Mouse (Mus musculus): ENCODE measurements around the gene Coasy. TPM values are rescaled to one million over a fixed set of nuclear protein-coding genes. Genes with fewer than 3 reads are reported as not detected.
A peak's percentile ranks its signal among the peaks of the same experiment; 100 is the strongest.

Coasy gene
- polyA plus RNA-seq, 1 experiment from 2014 or later = 40.3 TPM

GRCm38 (mm10) chr11:101081659-101082058 lies 706 bp upstream of the Coasy start:
- 8% methylated on average over 10 of the region's 10 CpGs for WGBS
- ATAC-seq (ENCODE audit: insufficient number of reproducible peaks, low FRiP score, low TSS enrichment, low read depth) = no peak

DNA sequence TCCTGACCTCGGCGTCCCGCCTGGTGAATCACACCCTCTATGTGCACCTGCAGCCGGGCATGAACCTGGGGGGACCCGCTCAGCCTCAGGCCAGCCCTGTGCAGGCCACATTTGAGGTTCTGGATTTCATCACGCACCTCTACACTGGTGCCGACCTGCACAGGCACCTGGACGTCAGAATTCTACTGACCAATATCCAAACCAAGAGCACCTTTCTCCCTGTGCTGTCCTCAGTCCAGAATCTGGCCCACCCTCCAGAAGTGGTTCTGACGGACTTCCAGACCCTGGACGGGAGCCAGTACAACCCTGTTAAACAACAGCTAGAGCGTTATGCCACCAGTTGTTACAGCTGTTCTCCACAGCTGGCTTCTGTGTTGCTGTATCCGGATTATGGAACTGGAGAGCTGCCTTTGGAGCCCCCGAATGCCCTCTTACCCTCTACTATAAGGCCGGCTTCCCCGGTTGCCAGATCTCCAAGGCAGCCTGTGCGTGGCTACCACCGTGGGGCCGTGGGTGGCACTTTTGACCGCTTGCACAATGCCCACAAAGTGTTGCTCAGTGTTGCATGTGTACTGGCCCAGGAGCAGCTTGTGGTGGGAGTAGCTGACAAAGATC lies 825 bp downstream of the Coasy start:
- ATAC-seq (ENCODE audit: insufficient number of reproducible peaks, low FRiP score, low TSS enrichment, low read depth) = no peak
- WGBS = 27% methylated on average over 19 of the region's 19 CpGs

More at GRCm38 (mm10) chr11:101081659-101082058, 706 bp upstream of the Coasy start:
- peak overlapping the region; percentile 92 for H3K27ac ChIP-seq
- H3K36me3 ChIP-seq = peaks cover 13% of the 10 kb centered on the region; the same call in 1 of the 2 replicates
- H3K4me1 ChIP-seq = peaks cover 42% of the 10 kb centered on the region
- peak overlapping the region; percentile 73 for H3K4me3 ChIP-seq
- H3K9me3 ChIP-seq = no peaks in the 10 kb centered on the region
- H3K27me3 ChIP-seq = peaks cover 48% of the 10 kb centered on the region
- 0 out of 2 replicates have a peak overlapping the region, but pooled peaks have one; percentile 31 for H3K9ac ChIP-seq
- H3K4me2 ChIP-seq = peak overlapping the region; percentile 94

DNA sequence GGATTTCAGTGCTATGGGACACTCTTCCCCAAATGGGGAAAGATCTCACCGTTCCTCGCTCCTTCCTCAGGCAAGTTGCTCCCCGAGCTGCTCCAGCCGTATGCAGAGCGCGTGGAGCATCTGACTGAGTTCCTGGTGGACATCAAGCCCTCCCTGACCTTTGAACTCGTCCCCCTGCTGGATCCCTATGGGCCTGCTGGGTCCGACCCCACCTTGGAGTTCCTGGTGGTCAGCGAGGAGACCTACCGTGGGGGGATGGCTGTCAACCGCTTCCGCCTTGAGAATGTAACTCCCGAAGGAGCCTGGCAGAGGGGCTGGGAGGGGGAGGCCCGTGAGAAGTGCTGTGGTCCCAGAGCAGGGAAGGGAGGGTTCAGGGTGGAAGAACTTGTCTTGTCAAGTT lies 1.9 kb downstream of the Coasy start:
- WGBS = 81% methylated on average over 14 of the region's 14 CpGs
- 0 out of 2 replicates have a peak overlapping the region, but pooled peaks have one; percentile 18 for H3K9ac ChIP-seq
- ATAC-seq (ENCODE audit: insufficient number of reproducible peaks, low FRiP score, low TSS enrichment, low read depth) = no peak
- H3K27ac ChIP-seq = 0 out of 2 replicates have a peak overlapping the region, but pooled peaks have one; percentile 17
- peaks cover 23% of the 10 kb centered on the region for H3K27me3 ChIP-seq
- peaks cover 19% of the 10 kb centered on the region for H3K36me3 ChIP-seq
- H3K4me1 ChIP-seq = peaks cover 58% of the 10 kb centered on the region
- no peaks in the 10 kb centered on the region for H3K9me3 ChIP-seq
- H3K4me3 ChIP-seq = no peak overlapping the region
- 0 out of 2 replicates have a peak overlapping the region, but pooled peaks have one; percentile 5 for H3K4me2 ChIP-seq

More for the DNA sequence above, 825 bp downstream of the Coasy start:
- peaks cover 33% of the 10 kb centered on the region for H3K27me3 ChIP-seq
- H3K9me3 ChIP-seq = no peaks in the 10 kb centered on the region
- H3K9ac ChIP-seq = peak overlapping the region; percentile 95
- peak overlapping the region; percentile 92 for H3K27ac ChIP-seq
- H3K4me3 ChIP-seq = peak overlapping the region; percentile 73
- H3K4me1 ChIP-seq = peaks cover 53% of the 10 kb centered on the region
- H3K36me3 ChIP-seq = peaks cover 13% of the 10 kb centered on the region; the same call in 1 of the 2 replicates
- peak overlapping the region; percentile 94 for H3K4me2 ChIP-seq

DNA sequence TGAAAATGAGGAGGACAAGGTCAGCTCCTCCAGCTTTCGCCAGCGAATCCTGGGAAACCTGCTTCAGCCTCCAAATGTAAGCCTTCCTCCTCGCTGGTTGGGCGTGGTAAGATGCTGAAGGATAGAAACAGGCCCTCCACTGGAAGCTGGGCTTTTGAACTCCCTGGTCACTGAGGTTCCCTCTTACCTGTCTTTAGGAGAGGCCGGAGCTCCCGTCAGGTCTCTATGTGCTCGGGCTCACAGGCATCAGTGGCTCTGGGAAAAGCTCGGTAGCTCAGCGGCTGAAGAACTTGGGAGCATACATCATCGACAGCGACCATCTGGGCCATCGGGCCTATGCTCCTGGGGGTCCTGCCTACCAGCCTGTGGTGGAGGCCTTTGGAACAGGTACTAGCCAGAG lies 2.4 kb downstream of the Coasy start:
- H3K9me3 ChIP-seq = no peaks in the 10 kb centered on the region
- peaks cover 52% of the 10 kb centered on the region for H3K4me1 ChIP-seq
- peaks cover 25% of the 10 kb centered on the region for H3K36me3 ChIP-seq
- H3K4me2 ChIP-seq = no peak overlapping the region
- no peak for ATAC-seq (ENCODE audit: insufficient number of reproducible peaks, low FRiP score, low TSS enrichment, low read depth)
- 85% methylated on average over 12 of the region's 12 CpGs for WGBS
- no peak overlapping the region for H3K9ac ChIP-seq
- peaks cover 17% of the 10 kb centered on the region for H3K27me3 ChIP-seq
- peak overlapping the region; percentile 13; the same call in 1 of the 2 replicates for H3K27ac ChIP-seq
- H3K4me3 ChIP-seq = no peak overlapping the region

DNA sequence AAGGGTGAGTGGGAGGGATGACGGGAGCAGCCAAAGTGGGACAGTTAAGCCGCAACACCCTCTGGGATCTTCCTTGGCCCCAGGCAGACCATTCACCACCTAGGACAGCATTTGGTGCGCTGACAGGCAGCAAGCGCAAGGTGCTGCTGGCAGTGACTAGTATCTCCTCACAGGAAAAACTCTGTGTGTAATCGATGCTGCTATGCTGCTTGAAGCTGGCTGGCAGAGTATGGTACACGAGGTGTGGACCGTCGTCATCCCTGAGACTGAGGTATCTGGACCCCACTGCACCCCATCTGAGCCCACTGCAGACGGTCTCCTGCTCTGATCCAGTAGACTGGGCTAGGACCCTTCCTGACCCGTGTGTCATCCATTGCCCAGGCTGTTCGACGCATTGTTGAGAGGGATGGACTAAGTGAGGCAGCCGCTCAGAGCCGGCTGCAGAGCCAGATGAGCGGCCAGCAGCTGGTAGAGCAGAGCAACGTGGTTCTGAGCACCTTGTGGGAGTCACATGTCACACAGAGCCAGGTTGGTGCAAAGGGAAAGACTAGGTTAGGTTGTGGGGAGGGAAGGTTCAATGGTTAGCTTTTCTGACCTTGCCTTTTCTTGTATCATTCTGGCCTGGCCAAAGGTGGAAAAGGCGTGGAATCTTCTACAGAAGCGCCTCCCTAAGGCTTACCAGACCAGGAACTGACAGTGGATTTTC lies 3.4 kb downstream of the Coasy start:
- H3K4me1 ChIP-seq = peaks cover 51% of the 10 kb centered on the region
- no peak overlapping the region for H3K4me3 ChIP-seq
- H3K27me3 ChIP-seq = peaks cover 7% of the 10 kb centered on the region
- H3K36me3 ChIP-seq = peaks cover 35% of the 10 kb centered on the region
- H3K9ac ChIP-seq = no peak overlapping the region
- no peaks in the 10 kb centered on the region for H3K9me3 ChIP-seq
- no peak overlapping the region for H3K27ac ChIP-seq
- WGBS = 91% methylated on average over 18 of the region's 18 CpGs
- no peak for ATAC-seq (ENCODE audit: insufficient number of reproducible peaks, low FRiP score, low TSS enrichment, low read depth)
- H3K4me2 ChIP-seq = no peak overlapping the region

DNA sequence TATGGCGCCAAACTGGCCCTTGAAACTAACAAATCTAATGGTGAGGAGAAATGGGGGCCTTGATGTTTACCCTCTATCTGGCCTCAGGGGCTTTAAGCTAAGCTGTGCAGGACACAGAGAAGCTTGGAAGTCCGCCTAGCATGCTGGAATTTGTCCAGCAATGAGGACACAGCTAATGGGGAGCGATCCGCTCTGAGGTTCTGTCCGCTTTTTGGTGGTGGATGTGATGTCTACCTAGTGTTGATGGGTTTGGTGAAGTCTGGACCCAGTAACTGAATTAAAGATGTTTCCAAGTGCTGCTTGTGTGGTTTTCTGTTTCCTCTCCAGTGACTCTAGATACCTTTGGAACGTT lies 3.9 kb downstream of the Coasy start:
- no peak overlapping the region for H3K9ac ChIP-seq
- H3K4me3 ChIP-seq = peak overlapping the region; percentile 69
- no peak for ATAC-seq (ENCODE audit: insufficient number of reproducible peaks, low FRiP score, low TSS enrichment, low read depth)
- H3K27me3 ChIP-seq = peaks cover 2% of the 10 kb centered on the region
- WGBS = 77% methylated on average over 6 of the region's 6 CpGs
- H3K27ac ChIP-seq = peak overlapping the region; percentile 85
- H3K9me3 ChIP-seq = no peaks in the 10 kb centered on the region
- peaks cover 51% of the 10 kb centered on the region for H3K4me1 ChIP-seq
- peaks cover 40% of the 10 kb centered on the region for H3K36me3 ChIP-seq
- H3K4me2 ChIP-seq = peak overlapping the region; percentile 84

DNA sequence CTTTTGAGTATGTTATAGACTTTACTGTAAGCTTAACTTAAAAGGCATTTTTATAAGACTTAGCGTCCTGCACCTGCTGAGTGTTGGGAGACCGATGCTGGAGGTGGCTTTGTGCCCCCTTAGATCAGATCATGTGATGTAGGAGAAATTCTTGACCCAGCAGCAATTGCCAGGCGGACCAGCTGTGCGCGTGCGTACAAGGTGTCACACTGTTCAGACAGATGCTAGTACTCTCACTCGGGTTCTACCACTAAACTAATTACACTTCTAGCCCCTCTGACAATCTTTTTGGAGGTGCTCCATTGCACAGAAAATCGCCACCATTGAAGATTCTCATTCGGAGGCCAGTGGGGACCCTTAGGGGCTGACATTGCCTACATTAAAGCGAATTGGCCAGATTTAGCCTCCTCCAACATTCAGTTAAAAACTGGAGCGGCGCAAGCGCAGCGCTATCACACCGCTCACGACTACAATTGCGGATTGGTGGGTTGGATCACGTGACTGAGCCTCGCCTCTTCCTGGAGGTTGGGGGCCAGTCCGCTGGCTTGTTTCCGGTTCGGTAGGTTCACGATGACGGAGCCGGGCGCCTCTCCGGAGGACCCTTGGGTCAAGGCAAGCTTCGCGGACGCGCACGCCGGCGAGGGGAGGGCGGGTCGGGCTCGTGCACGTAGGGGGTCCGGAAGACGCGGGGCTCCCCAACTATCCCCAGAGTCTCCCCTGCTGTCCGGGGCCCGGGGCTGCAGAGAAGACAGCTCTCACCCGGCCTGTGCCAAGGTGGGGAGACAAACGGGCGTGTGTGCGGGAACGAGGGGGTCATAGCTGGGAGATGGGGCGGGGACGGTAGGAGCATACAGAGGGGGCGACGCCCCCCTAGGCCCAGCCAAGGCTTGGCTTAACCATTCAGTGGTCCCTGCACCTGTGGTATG lies 4.7 kb downstream of the Coasy start, which contains the start of gene Mlx:
Mlx (plus strand) TSS at position 522 of the 926 bp plus-strand sequence.
- Histone ChIP-seq H3K4me2 (peak within 1 kb of the TSS; percentile 84), H3K9me3 (no peaks in the 10 kb centered on the region), H3K36me3 (peaks cover 47% of the 10 kb centered on the region), H3K4me3 (peak within 1 kb of the TSS; percentile 69), H3K4me1 (peaks cover 46% of the 10 kb centered on the region), H3K27me3 (no peaks in the 10 kb centered on the region), H3K27ac (peak within 1 kb of the TSS; percentile 85), H3K9ac (peak within 1 kb of the TSS; percentile 82)
- WGBS = under 1% methylated on average over 51 of the region's 52 CpGs
- ATAC-seq (ENCODE audit: insufficient number of reproducible peaks, low FRiP score, low TSS enrichment, low read depth) = peak; percentile 83

DNA sequence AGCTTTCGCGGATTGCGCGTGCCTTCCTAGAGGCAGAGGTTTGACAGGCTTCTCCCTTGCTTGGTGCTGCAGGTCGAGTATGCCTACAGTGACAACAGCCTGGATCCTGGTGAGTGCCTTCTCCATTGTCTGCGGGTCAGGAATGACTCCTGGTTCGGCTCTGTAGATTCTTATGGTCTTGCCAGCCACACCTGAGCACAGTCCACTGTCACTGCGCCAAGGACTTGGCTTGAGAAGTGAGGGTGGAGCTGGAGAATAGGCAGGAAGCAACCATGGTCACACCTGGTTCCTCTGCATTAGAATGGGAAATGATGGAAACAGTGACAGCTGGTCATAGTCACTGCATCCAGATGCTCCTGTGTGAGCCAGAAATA lies 5.3 kb downstream of the Coasy start:
- ATAC-seq (ENCODE audit: insufficient number of reproducible peaks, low FRiP score, low TSS enrichment, low read depth) = no peak
- peaks cover 54% of the 10 kb centered on the region for H3K36me3 ChIP-seq
- peaks cover 45% of the 10 kb centered on the region for H3K4me1 ChIP-seq
- 6% methylated on average over 8 of the region's 8 CpGs for WGBS
- H3K9me3 ChIP-seq = no peaks in the 10 kb centered on the region
- peak overlapping the region; percentile 84 for H3K4me2 ChIP-seq
- peak overlapping the region; percentile 82 for H3K9ac ChIP-seq
- H3K4me3 ChIP-seq = peak overlapping the region; percentile 69
- no peaks in the 10 kb centered on the region for H3K27me3 ChIP-seq
- peak overlapping the region; percentile 85 for H3K27ac ChIP-seq

GRCm38 (mm10) chr11:101089931-101090330 lies 7.6 kb downstream of the Coasy start:
- H3K27me3 ChIP-seq = no peaks in the 10 kb centered on the region
- no peak overlapping the region for H3K4me2 ChIP-seq
- 87% methylated on average over 1 of the region's 1 CpGs for WGBS
- H3K27ac ChIP-seq = no peak overlapping the region
- H3K36me3 ChIP-seq = peaks cover 59% of the 10 kb centered on the region
- H3K4me1 ChIP-seq = peaks cover 35% of the 10 kb centered on the region
- no peak overlapping the region for H3K9ac ChIP-seq
- no peak for ATAC-seq (ENCODE audit: insufficient number of reproducible peaks, low FRiP score, low TSS enrichment, low read depth)
- H3K4me3 ChIP-seq = no peak overlapping the region
- H3K9me3 ChIP-seq = no peaks in the 10 kb centered on the region

DNA sequence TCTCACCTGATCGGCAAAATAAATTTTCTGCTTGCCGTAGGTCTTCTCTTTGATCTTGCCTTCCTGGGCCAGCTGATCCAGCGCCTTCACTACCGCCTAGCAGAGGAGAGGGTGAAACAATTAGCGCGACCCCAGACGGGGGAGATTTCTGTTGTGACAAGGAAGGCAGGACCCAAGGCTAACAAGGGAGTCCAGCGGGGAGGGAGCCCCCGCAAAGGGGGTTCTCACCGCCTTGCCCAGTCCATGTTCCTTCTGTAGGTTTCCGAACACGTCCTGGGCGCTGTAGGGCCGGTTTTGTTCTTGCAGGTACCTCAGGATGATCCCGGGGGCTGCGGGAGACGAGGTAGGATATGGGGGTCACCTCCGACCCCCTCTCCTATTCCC lies 12.6 kb downstream of the Coasy start:
- H3K27ac ChIP-seq = peak overlapping the region; percentile 91
- peak overlapping the region; percentile 56 for H3K9ac ChIP-seq
- H3K4me1 ChIP-seq = peaks cover 13% of the 10 kb centered on the region; the same call in 1 of the 2 replicates
- peak overlapping the region; percentile 86 for H3K4me3 ChIP-seq
- peaks cover 69% of the 10 kb centered on the region for H3K36me3 ChIP-seq
- 0% methylated on average over 18 of the region's 18 CpGs for WGBS
- H3K27me3 ChIP-seq = no peaks in the 10 kb centered on the region
- no peaks in the 10 kb centered on the region for H3K9me3 ChIP-seq
- peak; percentile 26; the same call in 1 of the 2 replicates for ATAC-seq (ENCODE audit: insufficient number of reproducible peaks, low FRiP score, low TSS enrichment, low read depth)
- H3K4me2 ChIP-seq = peak overlapping the region; percentile 88

GRCm38 (mm10) chr11:101095314-101096024 lies 13.1 kb downstream of the Coasy start, which contains the start of gene Psmc3ip:
Gene Psmc3ip, minus strand, starts transcription at chr11:101095436.
- no peaks in the 10 kb centered on the region for H3K9me3 ChIP-seq
- H3K27ac ChIP-seq = peak within 1 kb of the TSS; percentile 91
- peak within 1 kb of the TSS; percentile 88 for H3K4me2 ChIP-seq
- H3K36me3 ChIP-seq = peaks cover 69% of the 10 kb centered on the region
- H3K9ac ChIP-seq = peak within 1 kb of the TSS; percentile 63
- ATAC-seq (ENCODE audit: insufficient number of reproducible peaks, low FRiP score, low TSS enrichment, low read depth) = peak; percentile 93
- peak within 1 kb of the TSS; percentile 86 for H3K4me3 ChIP-seq
- H3K4me1 ChIP-seq = peaks cover 13% of the 10 kb centered on the region; the same call in 1 of the 2 replicates
- under 1% methylated on average over 43 of the region's 43 CpGs for WGBS
- no peaks in the 10 kb centered on the region for H3K27me3 ChIP-seq

Data from limb, embryonic 15.5 days (tissue).